Mouse (Mus musculus) gastrocnemius, postnatal 36 days (tissue): Measurements from ENCODE around the gene Islr. TPM values are rescaled to one million over a fixed set of nuclear protein-coding genes. Genes with fewer than 3 reads are reported as not detected.

ENCODE experiments used
- DNase-seq, 2 experiments: peaks; one replicate each; pipeline ENCODE4 v3.0.0; 2022
- intact Hi-C: fragments of 180-260 bp; cut with DNase I; formaldehyde crosslinking; loops from one replicate; pipeline ENCODE4 v1.15.1; 2025
- total RNA-seq, 2 experiments: library from RNA; stranded (reverse); gene quantifications; 2 replicates each; pipeline ENCODE4 v1.2.3; 2021

Gene Islr
- total RNA-seq, 2 experiments from 2014 or later, result 20.5 to 24.0 TPM

GRCm38 (mm10) chr9:58225915-58226913, 22.1 kb upstream of the Islr start:
- peak in 1 of 2 experiments; percentile 46 for DNase-seq
- intact Hi-C loops, result loop anchor here (2.0 to 10.0 kb wide), 3 partner anchors 43 to 149 kb away; partner anchors contain the start of gene Tbc1d21

DNA sequence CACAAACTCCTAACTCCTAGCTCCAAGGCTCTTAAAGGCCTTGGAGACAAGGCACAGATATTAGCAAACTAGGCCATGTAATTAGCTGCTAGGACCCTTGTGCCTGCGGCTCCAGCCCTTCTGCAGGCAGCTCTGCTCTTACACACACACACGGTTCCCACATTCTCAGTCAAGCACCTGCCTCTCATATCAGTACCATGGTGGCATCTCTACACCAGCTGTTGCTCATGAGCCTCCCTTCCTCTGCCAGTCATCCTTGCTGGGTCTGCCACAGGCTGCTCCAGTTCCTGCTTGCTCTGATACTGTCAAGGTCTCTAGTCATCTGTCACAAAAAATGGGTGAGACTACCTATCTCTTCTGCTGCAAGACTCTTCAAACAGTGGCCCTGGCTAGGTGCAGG, 20.2 kb upstream of the Islr start:
- no peak for DNase-seq
- intact Hi-C loops, result loop anchor here (10.0 kb wide), 1 partner anchor 150 kb away; the partner anchor contains the start of gene Tbc1d21

DNA sequence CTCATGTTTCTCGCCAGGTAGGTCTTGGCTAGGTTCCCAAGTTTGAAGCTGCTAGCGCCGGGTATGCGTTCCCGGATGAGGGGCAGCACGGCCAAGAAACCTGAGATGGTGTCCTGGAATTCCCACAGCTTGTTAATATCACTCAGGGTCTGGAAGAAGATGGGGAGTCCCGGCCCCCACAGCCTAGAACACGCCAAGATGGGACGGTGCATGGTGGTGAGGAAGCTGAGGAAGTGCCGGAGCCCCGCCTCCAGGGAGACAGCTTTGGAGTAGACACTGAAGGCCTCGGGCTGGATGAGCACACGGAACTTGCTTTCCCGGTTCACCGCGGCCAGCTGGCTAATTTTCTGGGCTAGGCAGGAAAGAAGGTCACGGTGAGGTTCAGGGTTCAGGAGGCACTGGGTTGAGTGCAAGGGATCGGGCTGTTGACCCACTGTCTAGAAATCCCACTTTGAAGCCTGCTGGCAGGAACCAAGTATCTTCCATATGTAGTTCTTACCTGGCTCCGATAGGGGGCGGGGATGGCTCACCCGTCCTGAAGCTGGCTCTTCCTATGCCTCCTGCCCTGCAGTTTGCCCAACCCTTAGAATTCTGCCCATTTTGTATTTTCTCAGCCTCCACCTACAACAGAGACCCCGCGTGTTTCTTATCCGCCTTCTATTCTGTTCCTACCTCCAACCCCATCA, 16.3 kb upstream of the Islr start:
- no peak for DNase-seq
- intact Hi-C loops, result loop anchor here (10.0 kb wide), 1 partner anchor 154 kb away; the partner anchor contains the start of gene Tbc1d21

DNA sequence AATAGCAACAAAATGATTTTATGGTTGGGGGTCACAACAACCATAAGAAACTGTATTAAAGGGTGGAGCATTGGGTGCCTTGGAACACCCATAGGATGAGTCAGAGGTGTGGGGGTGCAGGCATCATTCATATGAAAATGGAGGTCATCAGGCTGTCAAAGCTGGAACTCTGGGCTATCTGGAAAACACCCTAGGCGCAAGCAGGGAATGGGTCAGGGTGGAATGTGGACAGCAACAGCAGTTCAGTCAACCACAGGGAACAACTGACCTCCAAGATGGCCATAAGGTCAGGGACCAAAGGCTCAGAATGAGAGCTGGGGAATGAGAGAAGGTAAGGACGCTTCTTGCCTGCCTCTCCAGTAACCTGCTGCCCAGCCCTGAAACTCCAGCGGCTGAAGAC, 14.4 kb upstream of the Islr start:
- intact Hi-C loops, result no loop called here
- no peak for DNase-seq

DNA sequence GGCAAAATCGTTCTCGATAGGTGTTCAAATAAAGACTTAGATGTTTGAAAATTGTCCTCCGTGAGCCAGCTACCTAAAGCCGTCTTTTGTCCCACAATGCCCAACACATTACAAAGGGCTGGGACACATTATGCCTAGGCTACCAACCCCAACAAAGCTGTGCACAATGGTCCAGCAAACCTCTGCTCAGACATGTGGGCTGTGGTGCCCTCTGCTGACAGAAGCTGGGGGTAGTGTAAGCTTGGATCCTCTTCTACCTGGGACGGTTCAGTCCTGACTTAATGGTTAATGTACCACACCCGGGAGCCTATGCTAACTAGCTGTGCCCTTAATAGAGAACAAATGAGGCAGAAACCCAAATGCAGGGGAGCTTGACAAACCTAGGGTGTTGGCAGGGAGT, 12.3 kb upstream of the Islr start:
- intact Hi-C loops, result no loop called here
- no peak for DNase-seq

GRCm38 (mm10) chr9:58214519-58215180, 10.5 kb upstream of the Islr start:
- no peak for DNase-seq
- intact Hi-C loops, result no loop called here

- intact Hi-C loops, result no loop called here
- no peak for DNase-seq
These were observed 9.8 kb upstream of the Islr start for GRCm38 (mm10) chr9:58213865-58214264.

DNA sequence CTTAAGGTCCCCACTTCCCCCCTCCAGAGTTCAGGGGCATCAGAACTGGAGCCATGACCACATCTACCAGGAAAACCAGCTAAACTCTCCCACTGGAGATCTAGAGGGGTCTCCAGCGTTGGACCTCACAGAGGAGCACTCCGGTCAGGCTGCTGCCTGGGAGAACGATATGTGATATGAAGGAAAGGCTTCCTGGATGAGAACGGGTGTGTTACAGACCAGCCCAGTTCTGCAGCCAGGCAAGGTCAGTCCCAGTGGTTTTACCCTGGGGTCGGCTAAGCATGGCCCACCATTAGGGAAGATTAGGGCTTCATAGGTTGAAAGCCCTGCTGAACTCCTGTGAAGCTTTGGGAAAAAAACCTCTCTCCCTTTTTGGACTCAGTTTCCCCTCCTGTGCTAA, 9.3 kb upstream of the Islr start:
- DNase-seq, result no peak
- intact Hi-C loops, result no loop called here

GRCm38 (mm10) chr9:58210304-58210627, 6.2 kb upstream of the Islr start:
- intact Hi-C loops, result no loop called here
- no peak for DNase-seq

GRCm38 (mm10) chr9:58209462-58210303, 5.6 kb upstream of the Islr start:
- no peak for DNase-seq
- intact Hi-C loops, result no loop called here

- DNase-seq, result no peak
- intact Hi-C loops, result no loop called here
These were observed 1.9 kb upstream of the Islr start for GRCm38 (mm10) chr9:58206013-58206412.

- peak; percentile 92 to 93 for DNase-seq
- intact Hi-C loops, result loop anchor here (1.0 kb wide), 1 partner anchor 166 kb away; no protein-coding TSS in a partner anchor
These were observed 418 bp upstream of the Islr start for GRCm38 (mm10) chr9:58204448-58205000.

DNA sequence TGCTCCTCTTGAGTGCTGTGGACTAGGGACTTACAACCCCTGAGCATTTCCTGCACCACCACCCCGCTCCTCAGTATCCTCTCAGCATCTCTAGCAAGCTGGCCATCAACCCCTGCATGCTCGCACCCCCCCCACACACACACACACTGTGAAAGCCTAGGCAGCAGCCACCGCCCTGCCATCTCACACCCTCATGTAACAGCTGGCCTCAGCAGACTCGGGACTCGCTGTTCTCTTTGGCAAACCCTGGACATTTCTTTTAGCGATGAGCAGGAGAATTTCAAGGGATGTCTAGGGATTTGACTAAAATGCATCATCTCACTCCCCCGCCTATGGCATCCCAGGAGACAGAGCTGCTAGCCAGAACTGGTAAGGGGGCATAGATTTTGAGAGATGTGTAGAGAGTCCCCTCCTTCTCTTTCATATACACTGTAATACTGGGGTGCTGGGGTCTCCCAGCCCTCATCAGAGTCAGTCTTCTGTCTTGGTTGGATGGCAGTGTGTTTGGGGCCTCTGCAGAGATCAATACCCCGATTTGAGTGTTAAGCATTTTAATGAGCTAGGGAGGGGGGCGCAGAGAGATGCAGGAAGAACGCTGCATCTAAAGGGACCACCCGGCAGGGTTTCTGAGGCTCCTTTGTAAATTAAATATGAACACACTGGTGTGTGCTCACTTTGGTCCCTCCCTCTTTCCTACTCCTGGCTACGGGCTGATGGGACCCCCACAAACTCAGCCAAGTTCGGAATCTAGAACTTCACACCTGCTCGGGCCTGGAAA, 1.2 kb downstream of the Islr start:
- intact Hi-C loops, result no loop called here
- peak in 1 of 2 experiments; percentile 36 for DNase-seq

- intact Hi-C loops, result no loop called here
- no peak for DNase-seq
These were observed 2.1 kb downstream of the Islr start for GRCm38 (mm10) chr9:58201861-58202549.

DNA sequence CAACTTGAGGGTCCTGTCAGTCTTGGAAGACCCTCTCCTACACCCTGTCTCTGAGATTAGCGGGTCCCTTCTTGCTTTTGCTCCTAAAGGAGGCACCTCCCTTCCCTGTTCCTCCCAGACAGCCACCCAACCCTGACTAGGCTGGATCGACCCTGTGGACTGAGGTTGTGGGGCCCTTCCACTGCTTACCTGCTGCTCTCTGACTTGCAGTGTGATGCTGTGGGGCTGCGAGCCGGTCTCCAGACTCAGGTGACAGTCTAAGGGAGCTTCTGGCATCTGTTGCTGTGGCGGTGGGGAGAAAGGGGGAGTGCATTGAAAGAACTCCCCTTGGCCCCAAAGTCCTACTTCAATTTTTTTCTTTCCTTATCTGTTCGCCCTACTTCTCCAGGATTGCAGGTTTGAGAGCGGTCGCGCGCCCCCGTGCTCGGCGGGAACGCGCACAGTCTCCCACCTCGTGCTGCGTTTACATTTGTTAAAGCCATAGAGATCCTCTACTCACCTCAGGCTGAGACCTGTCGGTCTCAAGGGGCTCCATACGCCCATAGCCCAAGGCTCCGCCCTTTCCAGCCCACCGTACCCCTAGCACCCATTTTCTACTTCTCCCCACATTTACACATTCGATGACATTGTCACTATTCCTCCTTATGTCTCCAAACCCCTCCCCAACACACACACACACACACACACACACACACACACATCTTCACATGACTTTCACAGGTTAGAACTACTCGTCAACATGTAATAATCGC, 2.8 kb downstream of the Islr start:
- DNase-seq, result no peak
- intact Hi-C loops, result no loop called here

DNA sequence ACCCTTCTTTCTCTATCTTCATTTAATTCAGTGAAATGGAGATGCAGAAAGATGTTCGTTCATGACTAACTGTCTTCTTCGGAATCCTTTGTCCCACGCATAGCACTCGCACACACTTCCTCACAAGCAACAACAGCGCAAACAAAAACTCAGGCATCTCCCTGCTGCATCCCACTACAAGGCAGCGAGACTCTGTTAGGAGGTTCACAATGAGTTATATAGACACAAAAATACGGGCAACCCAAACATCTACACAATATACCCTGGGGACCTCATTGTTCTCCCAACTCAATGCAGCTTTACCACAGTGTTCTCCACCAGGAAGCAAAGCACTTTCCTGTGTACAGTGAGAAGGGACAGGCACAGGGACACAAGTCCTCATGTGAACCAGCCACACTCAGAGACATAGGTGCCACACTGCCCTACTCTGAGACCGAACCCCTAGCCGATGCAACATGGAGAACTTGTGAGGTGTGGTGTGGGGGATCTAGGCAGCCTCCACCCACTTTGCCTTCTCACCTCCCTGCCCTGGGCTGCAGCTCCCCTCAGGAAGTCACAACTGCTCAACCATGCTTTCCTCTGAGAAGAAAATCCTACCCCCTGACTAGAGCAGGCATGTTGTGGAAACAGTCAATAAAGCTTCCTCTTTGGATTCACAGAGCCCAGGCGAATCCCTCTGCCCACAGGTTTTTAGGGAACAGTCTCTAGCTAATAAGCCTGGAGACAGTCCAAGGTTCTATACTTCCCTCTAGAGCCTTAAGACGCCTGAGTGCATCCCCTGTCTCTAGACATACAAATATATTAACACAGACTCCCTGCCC, 3.6 kb downstream of the Islr start:
- intact Hi-C loops, result no loop called here
- DNase-seq, result no peak
